Mouse (Mus musculus) hindbrain, postnatal 0 days (tissue): ENCODE measurements around the gene Zdhhc14. TPM values are rescaled to one million over a fixed set of nuclear protein-coding genes. Genes with fewer than 3 reads are reported as not detected.

Source experiments
- ATAC-seq: fragments of 200-750 bp; cut with Nextera tagmentation; 2 replicates; pipeline ENCODE4 v1.8.0; 2017; ENCODE audit warnings: mild to moderate bottlenecking, moderate TSS enrichment, moderate library complexity
- DNase-seq: peaks from one replicate; pipeline ENCODE4 v3.0.0-alpha.2; 2015; ENCODE audit warnings: low spot score
- H3K27ac ChIP-seq: fragments of 300-500 bp; sonication (generic); 2 replicates; pipeline ENCODE4 v1.5.1; 2014; ENCODE audit warnings: mild to moderate bottlenecking
- H3K27me3 ChIP-seq: fragments of 300-500 bp; sonication (generic); 2 replicates; pipeline ENCODE4 v1.6.1; 2014; ENCODE audit warnings: low read length, mixed read lengths; ENCODE audit not compliant: insufficient read depth
- H3K36me3 ChIP-seq: fragments of 300-500 bp; sonication (generic); 2 replicates; pipeline ENCODE4 v1.6.1; 2014; ENCODE audit warnings: low read length, mixed read lengths; ENCODE audit not compliant: insufficient read depth
- H3K4me1 ChIP-seq: fragments of 300-500 bp; sonication (generic); 2 replicates; pipeline ENCODE4 v1.6.1; 2014; ENCODE audit warnings: antibody characterized with exemption, low read length, mixed read lengths; ENCODE audit not compliant: insufficient read depth
- H3K4me2 ChIP-seq: fragments of 300-500 bp; sonication (generic); 2 replicates; pipeline ENCODE4 v1.6.1; 2014; ENCODE audit warnings: low read depth, mild to moderate bottlenecking, low read length, moderate library complexity, mixed read lengths
- H3K4me3 ChIP-seq: fragments of 300-500 bp; sonication (generic); 2 replicates; pipeline ENCODE4 v1.5.1; 2014; ENCODE audit warnings: low read length
- H3K9ac ChIP-seq: fragments of 300-500 bp; sonication (generic); replicated peaks from 2 replicates; pipeline ENCODE4 v1.6.1; 2014; ENCODE audit warnings: mild to moderate bottlenecking, low read length, moderate library complexity, mixed read lengths
- H3K9me3 ChIP-seq: fragments of 300-500 bp; sonication (generic); 2 replicates; pipeline ENCODE4 v1.6.1; 2016; ENCODE audit warnings: low read length, mixed read lengths
- CTCF ChIP-seq: IDR thresholded peaks from 2 replicates; pipeline ENCODE4 v1.5.1; 2016; ENCODE audit warnings: antibody characterized with exemption, control low read depth, low read depth
- WGBS: fragments of 180-500 bp; shearing (Covaris S2); extraction: QIAGEN DNeasy Blood & Tissue Kit; methylation state at CpG from one replicate; pipeline ENCODE4 v1.1.7; 2014; 5-methylcytosine and 5-hydroxymethylcytosine counted together
- polyA plus RNA-seq: library from polyadenylated mRNA; unstranded; fragments of >200 nt; fragmentation: Nextera tagmentation; extraction: Ambion mirVana; gene quantifications from 2 replicates; pipeline ENCODE4 v1.2.1, GENCODE M21; 2015
- total RNA-seq: library from RNA; depleted of rRNA; stranded (reverse); fragments of >200 nt; gene quantifications from 2 replicates; pipeline ENCODE4 v1.2.3, GENCODE M21; 2014

The Zdhhc14 gene
- total and polyA plus RNA-seq, 2 experiments from 2014 or later, result 9.7 to 20.5 TPM

- Histone ChIP-seq H3K4me3 (no peak overlapping the region), H3K36me3 (no peaks in the 10 kb centered on the region), H3K9ac (no peak overlapping the region), H3K9me3 (no peaks in the 10 kb centered on the region), H3K4me1 (no peaks in the 10 kb centered on the region; the same call in 1 of the 2 replicates), H3K27me3 (no peaks in the 10 kb centered on the region), H3K4me2 (no peak overlapping the region), H3K27ac (no peak overlapping the region)
- ATAC-seq (no peak), DNase-seq (no peak)
- no peak for TF ChIP-seq CTCF
- 86% methylated on average over 6 of the region's 6 CpGs for WGBS
Observed at GRCm38 (mm10) chr17:5549460-5549859, 57.1 kb downstream of the Zdhhc14 start.

- Histone ChIP-seq H3K9ac (no peak overlapping the region), H3K27ac (no peak overlapping the region), H3K4me2 (no peak overlapping the region), H3K4me1 (no peaks in the 10 kb centered on the region; the same call in 1 of the 2 replicates), H3K4me3 (no peak overlapping the region), H3K36me3 (no peaks in the 10 kb centered on the region), H3K27me3 (no peaks in the 10 kb centered on the region), H3K9me3 (no peaks in the 10 kb centered on the region)
- no peak for TF ChIP-seq CTCF
- 81% methylated on average over 10 of the region's 10 CpGs for WGBS
- DNase-seq (no peak), ATAC-seq (no peak)
Observed at GRCm38 (mm10) chr17:5550444-5550843, 58.1 kb downstream of the Zdhhc14 start.

GRCm38 (mm10) chr17:5551136-5551535 lies 58.8 kb downstream of the Zdhhc14 start:
- DNase-seq, result no peak
- no peak for TF ChIP-seq CTCF
- Histone ChIP-seq H3K9ac (no peak overlapping the region), H3K4me2 (no peak overlapping the region), H3K36me3 (no peaks in the 10 kb centered on the region), H3K27me3 (no peaks in the 10 kb centered on the region), H3K9me3 (no peaks in the 10 kb centered on the region), H3K4me1 (no peaks in the 10 kb centered on the region; the same call in 1 of the 2 replicates), H3K4me3 (no peak overlapping the region), H3K27ac (no peak overlapping the region)
- WGBS, result 64% methylated on average over 3 of the region's 3 CpGs
- ATAC-seq, result no peak

- 71% methylated on average over 14 of the region's 14 CpGs for WGBS
- Histone ChIP-seq H3K36me3 (no peaks in the 10 kb centered on the region), H3K27me3 (no peaks in the 10 kb centered on the region), H3K4me3 (no peak overlapping the region), H3K9me3 (no peaks in the 10 kb centered on the region), H3K27ac (no peak overlapping the region), H3K9ac (no peak overlapping the region), H3K4me1 (no peaks in the 10 kb centered on the region; the same call in 1 of the 2 replicates), H3K4me2 (no peak overlapping the region)
- DNase-seq (no peak), ATAC-seq (no peak)
- TF ChIP-seq CTCF, result no peak
Observed at GRCm38 (mm10) chr17:5552036-5552760, 59.8 kb downstream of the Zdhhc14 start.

- Histone ChIP-seq H3K27me3 (no peaks in the 10 kb centered on the region), H3K4me1 (no peaks in the 10 kb centered on the region; the same call in 1 of the 2 replicates), H3K4me2 (no peak overlapping the region), H3K9ac (no peak overlapping the region), H3K36me3 (no peaks in the 10 kb centered on the region), H3K27ac (no peak overlapping the region), H3K4me3 (no peak overlapping the region), H3K9me3 (no peaks in the 10 kb centered on the region)
- TF ChIP-seq CTCF, result no peak
- no peak for ATAC-seq
- peak; percentile 60 for DNase-seq
- 55% methylated on average over 5 of the region's 5 CpGs for WGBS
Observed at GRCm38 (mm10) chr17:5553556-5553955, 61.2 kb downstream of the Zdhhc14 start.

GRCm38 (mm10) chr17:5554573-5554972 lies 62.2 kb downstream of the Zdhhc14 start:
- H3K4me1 ChIP-seq, result no peaks in the 10 kb centered on the region; the same call in 1 of the 2 replicates
- no peaks in the 10 kb centered on the region for H3K27me3 ChIP-seq
- H3K9ac ChIP-seq, result no peak overlapping the region
- H3K4me2 ChIP-seq, result no peak overlapping the region
- no peak for TF ChIP-seq CTCF
- no peak for DNase-seq
- no peaks in the 10 kb centered on the region for H3K36me3 ChIP-seq
- no peak for ATAC-seq
- no peaks in the 10 kb centered on the region for H3K9me3 ChIP-seq
- 94% methylated on average over 2 of the region's 2 CpGs for WGBS
- no peak overlapping the region for H3K4me3 ChIP-seq
- H3K27ac ChIP-seq, result no peak overlapping the region

GRCm38 (mm10) chr17:5556568-5556967 lies 64.2 kb downstream of the Zdhhc14 start:
- WGBS, result 42% methylated on average over 8 of the region's 8 CpGs
- DNase-seq, result no peak
- no peaks in the 10 kb centered on the region for H3K27me3 ChIP-seq
- no peak; the same call in 1 of the 2 replicates for TF ChIP-seq CTCF
- no peaks in the 10 kb centered on the region for H3K9me3 ChIP-seq
- H3K9ac ChIP-seq, result no peak overlapping the region
- H3K27ac ChIP-seq, result no peak overlapping the region
- ATAC-seq, result no peak
- H3K4me3 ChIP-seq, result no peak overlapping the region
- H3K4me1 ChIP-seq, result no peaks in the 10 kb centered on the region; the same call in 1 of the 2 replicates
- no peaks in the 10 kb centered on the region for H3K36me3 ChIP-seq
- no peak overlapping the region for H3K4me2 ChIP-seq
